Mouse (Mus musculus) erythroblast, embryonic 14.5 days (primary cell): ENCODE results near the gene Tmem120a.

Experiments
- GATA1 ChIP-seq: IDR thresholded peaks from 2 replicates; pipeline ENCODE4 v1.6.1; 2012; ENCODE audit warnings: low read length, inconsistent platforms, mixed read lengths
- TAL1 ChIP-seq: IDR thresholded peaks from 3 replicates; pipeline ENCODE4 v1.6.1; 2012; ENCODE audit warnings: low read length, inconsistent platforms, mixed read lengths

GRCm38 (mm10) chr5:135744742-135745141 is 494 bp upstream of the Tmem120a start:
- TF ChIP-seq TAL1 (no peak), GATA1 (no peak)
